Mouse (Mus musculus): ENCODE data around the gene Vamp5. TPM values are rescaled to one million over a fixed set of nuclear protein-coding genes. Genes with fewer than 3 reads are reported as not detected.

Vamp5 gene
- polyA plus RNA-seq, 1 experiment from 2014 or later, result 19.4 TPM

GRCm38 (mm10) chr6:72388266-72388665, 8.0 kb upstream of the Vamp5 start:
- Histone ChIP-seq H3K9me3 (no peaks in the 10 kb centered on the region), H3K36me3 (peaks cover 8% of the 10 kb centered on the region; the same call in 1 of the 2 replicates), H3K4me2 (replicated peaks) (peak overlapping the region; percentile 74), H3K9ac (0 out of 2 replicates have a peak overlapping the region, but pooled peaks have one; percentile 79), H3K4me3 (replicated peaks) (no peak overlapping the region), H3K27ac (no peak overlapping the region), H3K4me1 (replicated peaks) (peaks cover 24% of the 10 kb centered on the region), H3K27me3 (replicated peaks) (no peaks in the 10 kb centered on the region)
- WGBS, result 67% methylated on average over 10 of the region's 10 CpGs
- ATAC-seq, result no peak

- H3K9ac ChIP-seq, result no peak overlapping the region
- H3K36me3 ChIP-seq, result peaks cover 8% of the 10 kb centered on the region; the same call in 1 of the 2 replicates
- 84% methylated on average over 3 of the region's 3 CpGs for WGBS
- H3K27ac ChIP-seq, result no peak overlapping the region
- no peak overlapping the region for H3K4me3 ChIP-seq (replicated peaks)
- H3K27me3 ChIP-seq (replicated peaks), result no peaks in the 10 kb centered on the region
- no peaks in the 10 kb centered on the region for H3K9me3 ChIP-seq
- H3K4me1 ChIP-seq (replicated peaks), result peaks cover 24% of the 10 kb centered on the region
- H3K4me2 ChIP-seq (replicated peaks), result 0 out of 2 replicates have a peak overlapping the region, but pooled peaks have one; percentile 74
- ATAC-seq, result no peak
These were observed 7.5 kb upstream of the Vamp5 start for GRCm38 (mm10) chr6:72387816-72388215.

GRCm38 (mm10) chr6:72386561-72386960, 6.3 kb upstream of the Vamp5 start:
- 94% methylated on average over 2 of the region's 2 CpGs for WGBS
- ATAC-seq, result no peak
- Histone ChIP-seq H3K9me3 (no peaks in the 10 kb centered on the region), H3K4me3 (replicated peaks) (no peak overlapping the region), H3K9ac (no peak overlapping the region), H3K27ac (no peak overlapping the region), H3K27me3 (replicated peaks) (no peaks in the 10 kb centered on the region), H3K36me3 (peaks cover 8% of the 10 kb centered on the region; the same call in 1 of the 2 replicates), H3K4me2 (replicated peaks) (no peak overlapping the region), H3K4me1 (replicated peaks) (peaks cover 24% of the 10 kb centered on the region)

- H3K4me2 ChIP-seq (replicated peaks), result no peak overlapping the region
- H3K9ac ChIP-seq, result no peak overlapping the region
- no peaks in the 10 kb centered on the region for H3K9me3 ChIP-seq
- no peak overlapping the region for H3K27ac ChIP-seq
- no peak for ATAC-seq
- H3K4me3 ChIP-seq (replicated peaks), result no peak overlapping the region
- H3K27me3 ChIP-seq (replicated peaks), result 0 out of 2 replicates have a peak, but pooled peaks cover 2% of the 10 kb centered on the region
- peaks cover 8% of the 10 kb centered on the region; the same call in 1 of the 2 replicates for H3K36me3 ChIP-seq
- 82% methylated on average over 4 of the region's 4 CpGs for WGBS
- H3K4me1 ChIP-seq (replicated peaks), result peaks cover 18% of the 10 kb centered on the region
These were observed 5.0 kb upstream of the Vamp5 start for GRCm38 (mm10) chr6:72385258-72385657.

- H3K27ac ChIP-seq, result no peak overlapping the region
- H3K36me3 ChIP-seq, result peaks cover 8% of the 10 kb centered on the region; the same call in 1 of the 2 replicates
- WGBS, result 95% methylated on average over 7 of the region's 7 CpGs
- H3K27me3 ChIP-seq (replicated peaks), result 0 out of 2 replicates have a peak, but pooled peaks cover 5% of the 10 kb centered on the region
- no peak overlapping the region for H3K4me2 ChIP-seq (replicated peaks)
- no peak overlapping the region for H3K4me3 ChIP-seq (replicated peaks)
- H3K9me3 ChIP-seq, result no peaks in the 10 kb centered on the region
- peaks cover 16% of the 10 kb centered on the region for H3K4me1 ChIP-seq (replicated peaks)
- no peak overlapping the region for H3K9ac ChIP-seq
- ATAC-seq, result no peak
These were observed 3.7 kb upstream of the Vamp5 start for GRCm38 (mm10) chr6:72383952-72384351.

GRCm38 (mm10) chr6:72383142-72383820, 3.0 kb upstream of the Vamp5 start:
- ATAC-seq, result no peak
- Histone ChIP-seq H3K4me1 (replicated peaks) (peaks cover 9% of the 10 kb centered on the region), H3K4me2 (replicated peaks) (no peak overlapping the region), H3K27me3 (replicated peaks) (0 out of 2 replicates have a peak, but pooled peaks cover 5% of the 10 kb centered on the region), H3K36me3 (peaks cover 8% of the 10 kb centered on the region; the same call in 1 of the 2 replicates), H3K9me3 (no peaks in the 10 kb centered on the region), H3K4me3 (replicated peaks) (no peak overlapping the region), H3K9ac (no peak overlapping the region), H3K27ac (no peak overlapping the region)
- WGBS, result 88% methylated on average over 6 of the region's 6 CpGs

GRCm38 (mm10) chr6:72382494-72382893, 2.2 kb upstream of the Vamp5 start:
- Histone ChIP-seq H3K4me1 (replicated peaks) (peaks cover 7% of the 10 kb centered on the region; the same call in 1 of the 2 replicates), H3K36me3 (peaks cover 8% of the 10 kb centered on the region; the same call in 1 of the 2 replicates), H3K9ac (no peak overlapping the region), H3K27ac (no peak overlapping the region), H3K4me2 (replicated peaks) (no peak overlapping the region), H3K27me3 (replicated peaks) (0 out of 2 replicates have a peak, but pooled peaks cover 5% of the 10 kb centered on the region), H3K4me3 (replicated peaks) (no peak overlapping the region), H3K9me3 (no peaks in the 10 kb centered on the region)
- ATAC-seq, result no peak
- WGBS, result 65% methylated on average over 6 of the region's 6 CpGs

GRCm38 (mm10) chr6:72379377-72380130, 714 bp downstream of the Vamp5 start:
- H3K4me2 ChIP-seq (replicated peaks), result peak overlapping the region; percentile 86
- 0 out of 2 replicates have a peak, but pooled peaks cover 5% of the 10 kb centered on the region for H3K27me3 ChIP-seq (replicated peaks)
- no peaks in the 10 kb centered on the region for H3K9me3 ChIP-seq
- 50% methylated on average over 7 of the region's 7 CpGs for WGBS
- H3K4me3 ChIP-seq (replicated peaks), result peak overlapping the region; percentile 59
- peak overlapping the region; percentile 61 for H3K9ac ChIP-seq
- peak; percentile 21; the same call in 1 of the 2 replicates for ATAC-seq
- no peaks in the 10 kb centered on the region for H3K36me3 ChIP-seq
- H3K27ac ChIP-seq, result peak overlapping the region; percentile 33; the same call in 1 of the 2 replicates
- 0 out of 2 replicates have a peak, but pooled peaks cover 6% of the 10 kb centered on the region for H3K4me1 ChIP-seq (replicated peaks)

GRCm38 (mm10) chr6:72378510-72379234, 1.6 kb downstream of the Vamp5 start:
- H3K27me3 ChIP-seq (replicated peaks), result 0 out of 2 replicates have a peak, but pooled peaks cover 5% of the 10 kb centered on the region
- no peak overlapping the region for H3K27ac ChIP-seq
- no peak overlapping the region for H3K4me3 ChIP-seq (replicated peaks)
- H3K4me1 ChIP-seq (replicated peaks), result 0 out of 2 replicates have a peak, but pooled peaks cover 6% of the 10 kb centered on the region
- ATAC-seq, result no peak
- WGBS, result 83% methylated on average over 8 of the region's 8 CpGs
- no peak overlapping the region for H3K9ac ChIP-seq
- no peaks in the 10 kb centered on the region for H3K36me3 ChIP-seq
- H3K9me3 ChIP-seq, result no peaks in the 10 kb centered on the region
- H3K4me2 ChIP-seq (replicated peaks), result 0 out of 2 replicates have a peak overlapping the region, but pooled peaks have one; percentile 86

- Histone ChIP-seq H3K36me3 (no peaks in the 10 kb centered on the region), H3K27me3 (replicated peaks) (no peaks in the 10 kb centered on the region), H3K9ac (no peak overlapping the region), H3K4me3 (replicated peaks) (no peak overlapping the region), H3K27ac (no peak overlapping the region), H3K4me1 (replicated peaks) (peaks cover 7% of the 10 kb centered on the region), H3K4me2 (replicated peaks) (no peak overlapping the region), H3K9me3 (no peaks in the 10 kb centered on the region)
- WGBS, result 63% methylated on average over 15 of the region's 15 CpGs
- ATAC-seq, result peak; percentile 34; the same call in 1 of the 2 replicates
These were observed 5.3 kb downstream of the Vamp5 start for GRCm38 (mm10) chr6:72374820-72375563.

GRCm38 (mm10) chr6:72374206-72374605, 6.1 kb downstream of the Vamp5 start:
- H3K27me3 ChIP-seq (replicated peaks), result no peaks in the 10 kb centered on the region
- no peaks in the 10 kb centered on the region for H3K9me3 ChIP-seq
- peak; percentile 26; the same call in 1 of the 2 replicates for ATAC-seq
- peaks cover 4% of the 10 kb centered on the region for H3K4me1 ChIP-seq (replicated peaks)
- H3K4me2 ChIP-seq (replicated peaks), result no peak overlapping the region
- no peak overlapping the region for H3K4me3 ChIP-seq (replicated peaks)
- H3K9ac ChIP-seq, result no peak overlapping the region
- no peaks in the 10 kb centered on the region for H3K36me3 ChIP-seq
- 54% methylated on average over 7 of the region's 7 CpGs for WGBS
- H3K27ac ChIP-seq, result no peak overlapping the region
